In genomic region chr5:132201077-132201645, GRCm38 (mm10) we compare ENCODE assay signal across 11 mouse cellular contexts.
DNase-seq lines count a peak whose midpoint lies in the region; ATAC-seq lines count a peak whose summit lies in the region.
"Had no signal": no experiment of that assay in that cellular context is flagged by ENCODE, and none has a peak within 500 bp of the region (broad histone marks: within the 10 kb centered on the region; RNA-seq: fewer than 3 reads in every experiment).

No protein-coding gene starts in this region.

- no peak overlapping the region for H3K4me2 ChIP-seq in forebrain, embryonic 15.5 days (replicated peaks)
- H3K4me2 ChIP-seq in forebrain, embryonic 11.5 days (ENCODE audit: low read depth, low read length, severe bottlenecking) = no peak overlapping the region
- no peak overlapping the region for H3K4me2 ChIP-seq in intestine, embryonic 15.5 days (replicated peaks)
- no peak overlapping the region for H3K4me2 ChIP-seq in neural tube, embryonic 14.5 days (ENCODE audit: low read depth, low read length)
- H3K4me2 ChIP-seq: heart, embryonic 13.5 days had no signal

- H3K27me3 ChIP-seq in forebrain, embryonic 15.5 days = no peaks in the 10 kb centered on the region
- no peaks in the 10 kb centered on the region for H3K27me3 ChIP-seq in forebrain, embryonic 11.5 days (ENCODE audit: control insufficient read depth, insufficient read depth, low read length)
- H3K27me3 ChIP-seq in intestine, embryonic 15.5 days (replicated peaks) = no peaks in the 10 kb centered on the region
- H3K27me3 ChIP-seq in neural tube, embryonic 14.5 days (ENCODE audit: control insufficient read depth, insufficient read depth, low read length) = no peaks in the 10 kb centered on the region
- H3K27me3 ChIP-seq: heart, embryonic 13.5 days had no signal

- no peak overlapping the region for H3K4me3 ChIP-seq in forebrain, embryonic 15.5 days
- no peak overlapping the region for H3K4me3 ChIP-seq in forebrain, embryonic 11.5 days (ENCODE audit: low read depth, low read length)
- no peak overlapping the region for H3K4me3 ChIP-seq in intestine, embryonic 15.5 days (replicated peaks)
- H3K4me3 ChIP-seq in neural tube, embryonic 14.5 days (ENCODE audit: low read depth, low read length) = no peak overlapping the region
- H3K4me3 ChIP-seq: heart, embryonic 13.5 days had no signal

- 0 out of 2 replicates have a peak overlapping the region, but pooled peaks have one; percentile 20 for H3K27ac ChIP-seq in forebrain, embryonic 15.5 days (replicated peaks)
- H3K27ac ChIP-seq in forebrain, embryonic 11.5 days (ENCODE audit: low read depth, low read length) = no peak overlapping the region
- 0 out of 2 replicates have a peak overlapping the region, but pooled peaks have one; percentile 2 for H3K27ac ChIP-seq in intestine, embryonic 15.5 days
- peak overlapping the region; percentile 22; the same call in 1 of the 2 replicates for H3K27ac ChIP-seq in neural tube, embryonic 14.5 days (ENCODE audit: low read depth, low read length)
- H3K27ac ChIP-seq: heart, embryonic 13.5 days had no signal

- no peaks in the 10 kb centered on the region for H3K9me3 ChIP-seq in forebrain, embryonic 15.5 days
- H3K9me3 ChIP-seq in forebrain, embryonic 11.5 days (ENCODE audit: control insufficient read depth, low read length) = no peaks in the 10 kb centered on the region
- no peaks in the 10 kb centered on the region for H3K9me3 ChIP-seq in intestine, embryonic 15.5 days
- no peaks in the 10 kb centered on the region for H3K9me3 ChIP-seq in neural tube, embryonic 14.5 days (ENCODE audit: control insufficient read depth, low read length)
- H3K9me3 ChIP-seq: heart, embryonic 13.5 days had no signal

- no peak for ATAC-seq in forebrain, embryonic 15.5 days (replicated peaks)
- ATAC-seq in forebrain, embryonic 11.5 days (replicated peaks; ENCODE audit: low FRiP score) = no peak
- ATAC-seq in intestine, embryonic 15.5 days = no peak
- ATAC-seq in neural tube, embryonic 14.5 days (ENCODE audit: low read depth) = no peak
- ATAC-seq: CD4-positive, CD25-positive, alpha-beta regulatory T cell, adult 4 months had no signal

- 51% methylated on average over 4 of the region's 4 CpGs for WGBS in forebrain, embryonic 15.5 days
- 76% methylated on average over 4 of the region's 4 CpGs for WGBS in forebrain, embryonic 11.5 days
- 27% methylated on average over 4 of the region's 4 CpGs for WGBS in intestine, embryonic 15.5 days
- WGBS in neural tube, embryonic 14.5 days = 41% methylated on average over 4 of the region's 4 CpGs

- H3K9ac ChIP-seq in forebrain, embryonic 15.5 days (replicated peaks) = no peak overlapping the region
- no peak overlapping the region for H3K9ac ChIP-seq in forebrain, embryonic 11.5 days (ENCODE audit: low read length)
- H3K9ac ChIP-seq in intestine, embryonic 15.5 days = no peak overlapping the region
- H3K9ac ChIP-seq in neural tube, embryonic 14.5 days (replicated peaks; ENCODE audit: low read depth, low read length) = no peak overlapping the region
- H3K9ac ChIP-seq: heart, embryonic 13.5 days had no signal

- DNase-seq in forebrain, embryonic 11.5 days (ENCODE audit: low spot score) = no peak
- DNase-seq in right cerebral cortex, adult 18-20 months = peak; percentile 34
- DNase-seq in right cerebral cortex, postnatal 36 days (ENCODE audit: low spot score in 2 of 2) = no peak
- no peak for DNase-seq in layer of hippocampus, postnatal 14 days (ENCODE audit: low spot score in 2 of 2)
- DNase-seq in ovary, adult 18-20 months (ENCODE audit: low spot score) = no peak
- DNase-seq: midbrain, embryonic 14.5 days had no signal

- peaks cover 47% of the 10 kb centered on the region for H3K4me1 ChIP-seq in forebrain, embryonic 15.5 days
- H3K4me1 ChIP-seq in forebrain, embryonic 11.5 days (replicated peaks; ENCODE audit: control insufficient read depth, insufficient read depth, low read length) = peaks cover 6% of the 10 kb centered on the region; the same call in 1 of the 2 replicates
- H3K4me1 ChIP-seq in intestine, embryonic 15.5 days (replicated peaks) = peaks cover 18% of the 10 kb centered on the region; the same call in 1 of the 2 replicates
- H3K4me1 ChIP-seq in neural tube, embryonic 14.5 days (ENCODE audit: control insufficient read depth, insufficient read depth, low read length) = peaks cover 28% of the 10 kb centered on the region

- H3K36me3 ChIP-seq in forebrain, embryonic 15.5 days = no peaks in the 10 kb centered on the region
- no peaks in the 10 kb centered on the region for H3K36me3 ChIP-seq in forebrain, embryonic 11.5 days (ENCODE audit: control insufficient read depth, insufficient read depth, low read length)
- H3K36me3 ChIP-seq in intestine, embryonic 15.5 days = no peaks in the 10 kb centered on the region
- no peaks in the 10 kb centered on the region for H3K36me3 ChIP-seq in neural tube, embryonic 14.5 days (ENCODE audit: control insufficient read depth, insufficient read depth, low read length)
- H3K36me3 ChIP-seq: heart, embryonic 13.5 days had no signal
